Mouse (Mus musculus): ENCODE measurements at regions not wholly inside any gene's neighbourhood (a gene's known extent, or its start where the extent isn't known, plus 50 kb on each side); places are given as distances from the start of the nearest gene placed in this dataset.

GRCm38 (mm10) chr5:111968701-111969100 is 235.0 kb downstream of the Gm26897 start:
- Histone ChIP-seq H3K36me3 (no peaks in the 10 kb centered on the region), H3K9ac (no peak overlapping the region), H3K9me3 (no peaks in the 10 kb centered on the region), H3K4me2 (no peak overlapping the region), H3K4me1 (no peaks in the 10 kb centered on the region), H3K4me3 (replicated peaks) (no peak overlapping the region), H3K27ac (no peak overlapping the region), H3K27me3 (replicated peaks) (no peaks in the 10 kb centered on the region)
- no peak for ATAC-seq (ENCODE audit: insufficient read depth, low FRiP score, low read depth)
- WGBS: 79% methylated on average over 1 of the region's 1 CpGs

- Histone ChIP-seq H3K4me3 (replicated peaks) (no peak overlapping the region), H3K27ac (no peak overlapping the region), H3K4me1 (no peaks in the 10 kb centered on the region), H3K9ac (no peak overlapping the region), H3K4me2 (no peak overlapping the region), H3K9me3 (no peaks in the 10 kb centered on the region), H3K27me3 (replicated peaks) (no peaks in the 10 kb centered on the region), H3K36me3 (no peaks in the 10 kb centered on the region)
- ATAC-seq (ENCODE audit: insufficient read depth, low FRiP score, low read depth): no peak
- WGBS: 74% methylated on average over 3 of the region's 3 CpGs
Measured at GRCm38 (mm10) chr5:111971193-111971592, 237.5 kb downstream of the Gm26897 start.

- Histone ChIP-seq H3K27me3 (replicated peaks) (no peaks in the 10 kb centered on the region), H3K4me1 (no peaks in the 10 kb centered on the region), H3K36me3 (no peaks in the 10 kb centered on the region), H3K9ac (no peak overlapping the region), H3K9me3 (no peaks in the 10 kb centered on the region), H3K27ac (no peak overlapping the region), H3K4me2 (no peak overlapping the region), H3K4me3 (replicated peaks) (no peak overlapping the region)
- 56% methylated on average over 3 of the region's 3 CpGs for WGBS
- ATAC-seq (ENCODE audit: insufficient read depth, low FRiP score, low read depth): no peak
Measured at GRCm38 (mm10) chr5:111971952-111972351, 238.2 kb downstream of the Gm26897 start.

GRCm38 (mm10) chr5:111975686-111976085 is 242.0 kb downstream of the Gm26897 start:
- Histone ChIP-seq H3K9me3 (no peaks in the 10 kb centered on the region), H3K4me1 (no peaks in the 10 kb centered on the region), H3K9ac (no peak overlapping the region), H3K27ac (no peak overlapping the region), H3K27me3 (replicated peaks) (no peaks in the 10 kb centered on the region), H3K4me2 (no peak overlapping the region), H3K36me3 (no peaks in the 10 kb centered on the region), H3K4me3 (replicated peaks) (no peak overlapping the region)
- ATAC-seq (ENCODE audit: insufficient read depth, low FRiP score, low read depth): no peak
- 47% methylated on average over 7 of the region's 7 CpGs for WGBS

GRCm38 (mm10) chr5:111979601-111980000 is 245.9 kb downstream of the Gm26897 start:
- Histone ChIP-seq H3K27me3 (replicated peaks) (no peaks in the 10 kb centered on the region), H3K4me2 (no peak overlapping the region), H3K4me3 (replicated peaks) (no peak overlapping the region), H3K9ac (no peak overlapping the region), H3K27ac (no peak overlapping the region), H3K9me3 (no peaks in the 10 kb centered on the region), H3K36me3 (no peaks in the 10 kb centered on the region), H3K4me1 (no peaks in the 10 kb centered on the region)
- WGBS: 85% methylated on average over 3 of the region's 3 CpGs
- ATAC-seq (ENCODE audit: insufficient read depth, low FRiP score, low read depth): no peak

GRCm38 (mm10) chr5:111982106-111982505 is 248.4 kb downstream of the Gm26897 start:
- H3K4me2 ChIP-seq: no peak overlapping the region
- ATAC-seq (ENCODE audit: insufficient read depth, low FRiP score, low read depth): no peak
- WGBS: 92% methylated on average over 2 of the region's 2 CpGs
- H3K9ac ChIP-seq: no peak overlapping the region
- no peaks in the 10 kb centered on the region for H3K27me3 ChIP-seq (replicated peaks)
- H3K9me3 ChIP-seq: no peaks in the 10 kb centered on the region
- H3K4me3 ChIP-seq (replicated peaks): no peak overlapping the region
- no peak overlapping the region for H3K27ac ChIP-seq
- no peaks in the 10 kb centered on the region for H3K36me3 ChIP-seq
- no peaks in the 10 kb centered on the region for H3K4me1 ChIP-seq

- Histone ChIP-seq H3K27ac (no peak overlapping the region), H3K27me3 (replicated peaks) (no peaks in the 10 kb centered on the region), H3K9ac (no peak overlapping the region), H3K4me2 (no peak overlapping the region), H3K4me1 (no peaks in the 10 kb centered on the region), H3K9me3 (no peaks in the 10 kb centered on the region), H3K36me3 (no peaks in the 10 kb centered on the region), H3K4me3 (replicated peaks) (no peak overlapping the region)
- ATAC-seq (ENCODE audit: insufficient read depth, low FRiP score, low read depth): no peak
- WGBS: 73% methylated on average over 8 of the region's 8 CpGs
Measured at GRCm38 (mm10) chr5:111985997-111986396, 252.3 kb downstream of the Gm26897 start.

GRCm38 (mm10) chr5:111987036-111987435 is 253.3 kb downstream of the Gm26897 start:
- H3K9me3 ChIP-seq: no peaks in the 10 kb centered on the region
- no peak overlapping the region for H3K9ac ChIP-seq
- 38% methylated on average over 6 of the region's 6 CpGs for WGBS
- ATAC-seq (ENCODE audit: insufficient read depth, low FRiP score, low read depth): no peak
- no peaks in the 10 kb centered on the region for H3K36me3 ChIP-seq
- H3K27me3 ChIP-seq (replicated peaks): no peaks in the 10 kb centered on the region
- H3K4me1 ChIP-seq: no peaks in the 10 kb centered on the region
- H3K4me2 ChIP-seq: no peak overlapping the region
- no peak overlapping the region for H3K4me3 ChIP-seq (replicated peaks)
- H3K27ac ChIP-seq: no peak overlapping the region

GRCm38 (mm10) chr5:111991805-111992204 is 258.1 kb downstream of the Gm26897 start:
- 84% methylated on average over 10 of the region's 10 CpGs for WGBS
- no peak overlapping the region for H3K9ac ChIP-seq
- no peaks in the 10 kb centered on the region for H3K27me3 ChIP-seq (replicated peaks)
- no peak overlapping the region for H3K4me2 ChIP-seq
- H3K4me1 ChIP-seq: no peaks in the 10 kb centered on the region
- no peaks in the 10 kb centered on the region for H3K36me3 ChIP-seq
- H3K27ac ChIP-seq: no peak overlapping the region
- ATAC-seq (ENCODE audit: insufficient read depth, low FRiP score, low read depth): no peak
- H3K9me3 ChIP-seq: no peaks in the 10 kb centered on the region
- no peak overlapping the region for H3K4me3 ChIP-seq (replicated peaks)

- Histone ChIP-seq H3K27ac (no peak overlapping the region), H3K9ac (no peak overlapping the region), H3K4me3 (replicated peaks) (no peak overlapping the region), H3K36me3 (no peaks in the 10 kb centered on the region), H3K4me2 (no peak overlapping the region), H3K4me1 (no peaks in the 10 kb centered on the region), H3K27me3 (replicated peaks) (no peaks in the 10 kb centered on the region), H3K9me3 (no peaks in the 10 kb centered on the region)
- ATAC-seq (ENCODE audit: insufficient read depth, low FRiP score, low read depth): no peak
- WGBS: 60% methylated on average over 7 of the region's 7 CpGs
Measured at GRCm38 (mm10) chr5:111993221-111993620, 259.1 kb downstream of the Cryba4 start.

- H3K4me3 ChIP-seq (replicated peaks): no peak overlapping the region
- no peak for ATAC-seq (ENCODE audit: insufficient read depth, low FRiP score, low read depth)
- no peak overlapping the region for H3K27ac ChIP-seq
- no peaks in the 10 kb centered on the region for H3K9me3 ChIP-seq
- no peaks in the 10 kb centered on the region for H3K4me1 ChIP-seq
- H3K27me3 ChIP-seq (replicated peaks): no peaks in the 10 kb centered on the region
- no peak overlapping the region for H3K4me2 ChIP-seq
- 76% methylated on average over 9 of the region's 9 CpGs for WGBS
- H3K9ac ChIP-seq: no peak overlapping the region
- no peaks in the 10 kb centered on the region for H3K36me3 ChIP-seq
Measured at GRCm38 (mm10) chr5:111993930-111994329, 258.4 kb downstream of the Cryba4 start.

- Histone ChIP-seq H3K4me1 (0 out of 2 replicates have a peak, but pooled peaks cover under 1% of the 10 kb centered on the region), H3K9ac (no peak overlapping the region), H3K27me3 (replicated peaks) (no peaks in the 10 kb centered on the region), H3K36me3 (no peaks in the 10 kb centered on the region), H3K4me3 (replicated peaks) (no peak overlapping the region), H3K4me2 (no peak overlapping the region), H3K27ac (no peak overlapping the region), H3K9me3 (no peaks in the 10 kb centered on the region)
- ATAC-seq (ENCODE audit: insufficient read depth, low FRiP score, low read depth): no peak
- WGBS: 50% methylated on average over 3 of the region's 3 CpGs
Measured at GRCm38 (mm10) chr5:111996806-111997205, 255.5 kb downstream of the Cryba4 start.
